Mouse (Mus musculus): ENCODE measurements around the gene Top2a. TPM values are rescaled to one million over a fixed set of nuclear protein-coding genes. Genes with fewer than 3 reads are reported as not detected.

Gene Top2a
- total RNA-seq, 2 experiments from 2014 or later, result 97.3 to 114 TPM

DNA sequence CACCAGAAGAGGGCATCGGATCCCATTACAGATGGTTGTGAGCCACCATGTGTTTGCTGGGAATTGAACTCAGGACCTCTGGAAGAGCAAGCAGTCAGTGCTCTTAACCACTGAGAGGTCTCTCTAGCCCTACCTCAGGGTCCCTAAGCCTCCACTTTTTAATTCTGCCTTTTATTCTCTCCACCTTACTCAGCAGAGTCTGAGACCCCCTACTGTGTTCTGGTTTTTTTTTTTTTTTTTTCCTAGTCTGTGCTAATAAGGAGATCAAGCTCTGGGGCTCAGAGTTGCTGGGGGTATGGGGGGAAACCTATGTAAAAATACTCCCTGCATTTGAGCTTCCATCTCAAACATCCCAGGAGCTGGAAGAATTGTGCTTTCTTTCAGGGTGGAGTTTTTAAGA lies 71.9 kb downstream of the Top2a start:
- no peak for DNase-seq (ENCODE audit: low spot score in 2 of 2)

DNA sequence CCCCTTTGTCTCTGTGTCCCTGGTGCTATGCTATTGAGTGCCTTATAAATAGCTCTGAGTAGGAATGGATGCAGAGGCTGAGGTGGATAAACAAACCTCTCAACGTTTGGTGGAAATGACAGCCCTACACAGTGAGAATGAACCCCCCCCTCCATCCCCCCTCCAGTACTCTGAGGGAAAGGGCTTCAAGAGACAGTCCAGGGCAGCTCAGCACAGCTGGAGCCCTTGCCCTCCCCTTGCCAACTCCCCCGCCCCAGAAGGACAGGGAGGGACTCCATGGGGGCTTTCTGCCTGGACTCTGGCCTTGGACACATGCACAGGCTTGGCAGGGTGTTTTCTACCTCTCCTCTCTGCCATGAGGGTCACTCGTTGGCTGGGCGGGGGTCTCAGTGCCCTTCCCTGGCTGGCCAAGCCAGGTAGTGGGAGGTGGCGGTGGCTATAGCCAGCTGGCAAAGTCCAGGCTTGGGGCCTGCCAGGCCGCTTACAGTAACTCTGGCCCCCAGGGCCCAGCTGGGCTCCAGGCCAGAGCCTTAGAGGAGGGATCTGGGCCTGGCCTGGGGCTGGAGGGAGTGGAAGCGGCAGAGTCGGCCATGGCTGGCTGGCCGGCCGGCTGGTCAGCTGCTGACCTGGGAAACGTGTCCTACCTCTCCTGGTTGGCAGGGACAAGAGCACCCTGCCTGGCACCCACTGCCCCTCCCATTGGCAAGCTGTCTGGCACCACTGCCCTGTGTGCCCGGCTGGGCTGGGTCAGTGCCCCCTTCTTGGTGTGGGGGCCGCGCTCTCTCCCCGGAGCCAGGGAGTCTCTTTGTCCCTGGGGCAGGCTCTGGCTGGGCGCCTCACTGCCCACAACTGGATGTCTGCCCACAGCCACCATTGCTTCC lies 72.7 kb downstream of the Top2a start:
- no peak for DNase-seq (ENCODE audit: low spot score in 2 of 2)

GRCm38 (mm10) chr11:98950484-98950883 lies 73.5 kb downstream of the Top2a start:
- no peak for DNase-seq (ENCODE audit: low spot score in 2 of 2)

DNA sequence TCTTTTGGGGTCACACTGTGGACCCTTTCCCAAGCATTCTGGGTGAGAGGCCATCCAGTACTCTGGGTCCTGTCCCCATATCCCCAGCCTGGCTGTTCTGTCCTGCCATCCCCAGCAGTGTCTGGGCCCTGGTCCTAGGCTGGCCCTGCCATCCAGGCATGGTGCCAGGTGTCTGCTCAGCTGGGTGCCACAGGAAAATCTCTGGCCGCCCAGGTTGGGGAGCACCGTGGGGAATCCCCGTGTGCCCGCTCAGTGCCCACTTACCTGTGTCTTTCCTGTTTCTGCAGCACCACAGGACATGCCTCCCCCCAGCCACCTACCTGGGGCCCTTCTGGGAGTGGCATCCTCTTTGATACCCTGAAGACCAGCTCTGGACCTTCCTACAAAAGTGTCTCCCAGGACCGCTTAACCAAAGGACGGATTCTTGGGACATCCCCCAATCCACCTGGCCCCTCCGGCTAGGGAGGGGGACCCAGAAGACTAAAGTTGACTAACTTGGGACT lies 74.0 kb downstream of the Top2a start:
- DNase-seq (ENCODE audit: low spot score in 2 of 2), result no peak

- no peak for DNase-seq (ENCODE audit: low spot score in 2 of 2)
These were observed 74.6 kb downstream of the Top2a start for GRCm38 (mm10) chr11:98949242-98949957.

DNA sequence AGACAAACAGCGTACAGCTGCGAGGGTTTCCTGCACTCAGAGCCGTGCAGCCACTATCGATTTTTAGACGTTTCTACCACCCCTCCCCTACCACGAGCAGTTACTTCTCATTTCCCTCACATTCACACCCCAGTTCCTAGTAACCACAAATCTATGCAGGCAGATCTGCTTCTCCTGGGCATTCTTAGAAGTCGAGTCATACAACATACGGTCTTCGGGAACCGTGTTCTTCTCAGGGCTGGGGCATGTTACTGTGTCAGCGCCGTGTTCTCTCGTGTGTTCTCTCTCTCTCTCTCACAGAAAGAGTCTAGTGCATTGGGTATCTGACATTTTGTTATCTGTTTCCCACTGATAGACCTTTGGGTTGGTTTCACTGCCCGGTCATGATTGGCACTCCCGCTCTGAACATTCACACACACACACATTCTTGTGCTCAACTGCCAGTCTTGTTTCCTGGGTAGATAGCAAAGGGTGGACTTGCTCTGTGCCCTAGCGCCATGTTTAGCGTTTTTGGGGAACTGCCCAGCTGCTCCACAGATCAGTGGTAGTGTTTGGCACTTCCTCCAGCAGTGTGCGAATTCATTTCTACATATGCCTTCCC lies 75.9 kb downstream of the Top2a start:
- DNase-seq (ENCODE audit: low spot score in 2 of 2), result no peak

- no peak for DNase-seq (ENCODE audit: low spot score in 2 of 2)
These were observed 78.4 kb downstream of the Top2a start for GRCm38 (mm10) chr11:98945605-98945977.

- no peak for DNase-seq (ENCODE audit: low spot score in 2 of 2)
These were observed 78.9 kb downstream of the Top2a start for GRCm38 (mm10) chr11:98944897-98945604.

DNA sequence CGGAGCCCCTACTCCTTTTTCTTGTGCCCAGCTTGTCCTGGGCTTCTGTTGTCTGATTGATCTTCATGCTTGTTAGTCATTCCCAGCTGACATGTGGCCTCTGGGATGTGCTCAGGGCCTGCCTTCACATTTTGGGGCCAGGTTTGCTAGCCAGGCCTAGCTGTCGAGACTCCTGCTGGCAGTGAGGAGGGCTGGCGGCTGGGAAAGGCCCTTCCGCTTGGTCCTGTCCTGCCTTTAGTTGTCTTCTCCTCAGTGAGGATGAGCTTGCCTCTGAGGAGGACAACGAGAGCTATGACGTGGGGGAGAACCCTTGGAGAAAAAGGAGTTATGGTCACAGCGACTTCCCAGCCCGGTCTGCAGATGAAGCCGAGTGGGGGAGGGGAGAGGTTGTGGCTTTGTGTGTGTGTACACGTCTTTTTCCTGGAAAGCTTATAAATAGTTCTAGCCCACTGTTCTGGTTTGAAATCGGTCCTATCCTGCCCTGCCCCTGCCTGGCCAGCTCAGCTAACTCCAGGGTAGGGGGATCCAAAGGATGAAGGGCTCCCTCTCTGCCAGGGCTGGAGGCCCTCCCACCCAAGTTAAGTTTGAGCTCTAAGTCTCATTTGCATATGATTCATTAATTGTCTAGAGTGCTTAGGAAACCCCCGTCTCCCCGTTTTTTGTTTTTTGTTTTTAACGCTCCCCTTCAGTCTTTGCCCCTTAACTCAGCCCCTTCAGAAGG lies 80.1 kb downstream of the Top2a start:
- DNase-seq (ENCODE audit: low spot score in 2 of 2), result no peak

Other genes with a start within 250 kb of the Top2a start
- gene Nr1d1, start 248.9 kb downstream of the Top2a start, total RNA-seq (2021), result 100 to 1,000 TPM; 104 to 115 TPM
- gene Msl1, start 228.7 kb downstream of the Top2a start, total RNA-seq (2021), result 100 to 1,000 TPM; 119 to 121 TPM
- gene Casc3, start 219.3 kb downstream of the Top2a start, total RNA-seq (2021), result 10 to 100 TPM; 45.2 to 54.8 TPM
- 1 to 10 TPM; 2.6 to 3.0 TPM for gene Rapgefl1, start 187.4 kb downstream of the Top2a start, total RNA-seq (2021)
- gene Wipf2, start 160.6 kb downstream of the Top2a start, total RNA-seq (2021), result 10 to 100 TPM; 18.4 to 19.7 TPM
- gene Cdc6, start 116.4 kb downstream of the Top2a start, total RNA-seq (2021), result 1 to 10 TPM; 7.5 to 9.1 TPM
- gene Rara, start 96.4 kb downstream of the Top2a start, total RNA-seq (2021), result 10 to 100 TPM; 46.4 to 50.6 TPM
- gene Gjd3, start 41.2 kb downstream of the Top2a start, total RNA-seq (2021), result 1 to 10 TPM in 1 of 2 experiments, under 1 TPM in 1; 0.50 to 1.0 TPM
- 100 to 1,000 TPM; 223 to 254 TPM for gene Igfbp4, start 17.1 kb upstream of the Top2a start, total RNA-seq (2021)
- gene Tns4, start 65.1 kb upstream of the Top2a start, total RNA-seq (2021), result under 1 TPM; 0.31 to 0.51 TPM
- gene Ccr7, start 130.9 kb upstream of the Top2a start, total RNA-seq (2021), result under 1 TPM; 0.34 to 0.51 TPM
- gene Smarce1, start 206.8 kb upstream of the Top2a start, total RNA-seq (2021), result 100 to 1,000 TPM in 1 of 2 experiments, 10 to 100 TPM in 1; 99.6 to 106 TPM
- 1 to 10 TPM; 1.2 to 1.9 TPM for gene Krt222, start 219.9 kb upstream of the Top2a start, total RNA-seq (2021)

Data from adrenal gland, postnatal 4 days (tissue).